Mouse (Mus musculus) embryonic facial prominence, embryonic 14.5 days (tissue): ENCODE data around the gene Coq10b. TPM values are rescaled to one million over a fixed set of nuclear protein-coding genes. Genes with fewer than 3 reads are reported as not detected.
"Not testable (repeated sequence)": the region's sequence is repeated elsewhere in the genome, so short reads cannot be mapped to it uniquely, and the experiment has no call there.

Experiments used
- ATAC-seq: fragments of 200-750 bp; cut with Nextera tagmentation; 2 replicates; pipeline ENCODE4 v1.8.0; 2017; ENCODE audit warnings: low read depth, moderate number of reproducible peaks, moderate TSS enrichment
- DNase-seq: peaks from one replicate; pipeline ENCODE4 v3.0.0-alpha.2; 2015; ENCODE audit warnings: low spot score
- H3K27ac ChIP-seq: fragments of 300-500 bp; sonication (generic); replicated peaks from 2 replicates; pipeline ENCODE4 v1.5.1; 2014; ENCODE audit warnings: low read depth, mild to moderate bottlenecking, low read length, moderate library complexity
- H3K27me3 ChIP-seq: fragments of 300-500 bp; sonication (generic); replicated peaks from 2 replicates; pipeline ENCODE4 v1.6.1; 2014; ENCODE audit warnings: low read length; ENCODE audit not compliant: control insufficient read depth, insufficient read depth
- H3K36me3 ChIP-seq: fragments of 300-500 bp; sonication (generic); 2 replicates; pipeline ENCODE4 v1.6.1; 2014; ENCODE audit warnings: low read length, mixed read lengths; ENCODE audit not compliant: control insufficient read depth, insufficient read depth
- H3K4me1 ChIP-seq: fragments of 300-500 bp; sonication (generic); 2 replicates; pipeline ENCODE4 v1.6.1; 2014; ENCODE audit warnings: antibody characterized with exemption, low read length; ENCODE audit not compliant: control insufficient read depth, insufficient read depth
- H3K4me2 ChIP-seq: fragments of 300-500 bp; sonication (generic); 2 replicates; pipeline ENCODE4 v1.6.1; 2014; ENCODE audit warnings: low read depth, mild to moderate bottlenecking, low read length, moderate library complexity, mixed read lengths
- H3K4me3 ChIP-seq: fragments of 300-500 bp; sonication (generic); 2 replicates; pipeline ENCODE4 v1.5.1; 2014; ENCODE audit warnings: low read depth, mild to moderate bottlenecking, low read length
- H3K9ac ChIP-seq: fragments of 300-500 bp; sonication (generic); 2 replicates; pipeline ENCODE4 v1.6.1; 2014; ENCODE audit warnings: low read depth, mild to moderate bottlenecking, low read length, moderate library complexity, mixed read lengths
- H3K9me3 ChIP-seq: fragments of 300-500 bp; sonication (generic); 2 replicates; pipeline ENCODE4 v1.6.1; 2016; ENCODE audit warnings: low read length; ENCODE audit not compliant: control insufficient read depth
- WGBS: fragments of 180-500 bp; shearing (Covaris S2); extraction: QIAGEN DNeasy Blood & Tissue Kit; methylation state at CpG from one replicate; pipeline ENCODE4 v1.1.7; 2014; 5-methylcytosine and 5-hydroxymethylcytosine counted together
- polyA plus RNA-seq: library from polyadenylated mRNA; unstranded; fragments of >200 nt; fragmentation: Nextera tagmentation; extraction: Ambion mirVana; gene quantifications from 2 replicates; pipeline ENCODE4 v1.2.1, GENCODE M21; 2014

The Coq10b gene
- 20.1 and 22.7 TPM in 2 replicates for polyA plus RNA-seq

DNA sequence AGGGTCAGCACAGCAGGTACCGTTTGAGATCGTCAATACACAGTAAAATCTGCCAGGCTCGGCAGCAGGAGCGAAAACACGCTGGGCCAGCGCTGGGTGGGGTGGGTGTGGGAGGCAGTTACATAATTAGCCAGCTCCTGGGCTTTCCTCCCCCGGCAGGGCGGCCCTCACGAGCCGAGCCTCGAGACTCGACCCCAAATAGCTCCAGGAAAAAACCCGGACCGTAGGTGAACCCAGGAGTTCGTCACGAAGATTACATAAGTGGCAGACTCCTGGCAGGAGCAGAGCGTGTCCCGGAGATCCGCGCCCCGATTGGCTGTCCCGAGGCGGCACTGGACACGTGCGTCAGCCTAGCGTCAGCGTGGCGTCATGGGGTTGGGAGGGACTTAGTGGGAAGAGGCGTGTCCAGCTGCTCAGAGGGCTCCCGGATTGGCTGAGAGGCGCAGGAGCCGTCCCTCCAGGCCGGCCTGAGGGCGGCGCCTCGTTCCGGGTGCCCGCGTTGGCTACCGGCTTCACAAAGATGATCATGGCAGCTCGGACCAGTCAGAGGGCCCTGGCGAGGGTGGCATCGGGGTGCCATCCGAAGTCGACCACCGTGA is at the start of gene Coq10b:
TSS of gene Coq10b (plus strand) at position 416 of the 599 bp plus-strand sequence.
- Histone ChIP-seq H3K4me3 (peak within 1 kb of the TSS; percentile 86), H3K27me3 (no peaks in the 10 kb centered on the region), H3K27ac (peak within 1 kb of the TSS; percentile 81), H3K4me1 (peaks cover 7% of the 10 kb centered on the region), H3K36me3 (peaks cover 15% of the 10 kb centered on the region), H3K9me3 (no peaks in the 10 kb centered on the region), H3K9ac (peak within 1 kb of the TSS; percentile 81), H3K4me2 (peak within 1 kb of the TSS; percentile 73)
- ATAC-seq: peak; percentile 100
- peak; percentile 99 for DNase-seq
- 0% methylated on average over 33 of the region's 46 CpGs for WGBS

GRCm38 (mm10) chr1:55008313-55008712 is 44.3 kb upstream of the Coq10b start:
- H3K27ac ChIP-seq, ATAC-seq, H3K27me3 ChIP-seq, H3K4me1 ChIP-seq, H3K4me3 ChIP-seq, DNase-seq, H3K9ac ChIP-seq, H3K9me3 ChIP-seq, H3K4me2 ChIP-seq: not testable (repeated sequence)
- WGBS: 71% methylated on average over 2 of the region's 2 CpGs
- H3K36me3 ChIP-seq: peaks cover 86% of the 10 kb centered on the region

GRCm38 (mm10) chr1:55012513-55012912 is 40.1 kb upstream of the Coq10b start:
- 63% methylated on average over 3 of the region's 3 CpGs for WGBS
- peaks cover 89% of the 10 kb centered on the region for H3K36me3 ChIP-seq

DNA sequence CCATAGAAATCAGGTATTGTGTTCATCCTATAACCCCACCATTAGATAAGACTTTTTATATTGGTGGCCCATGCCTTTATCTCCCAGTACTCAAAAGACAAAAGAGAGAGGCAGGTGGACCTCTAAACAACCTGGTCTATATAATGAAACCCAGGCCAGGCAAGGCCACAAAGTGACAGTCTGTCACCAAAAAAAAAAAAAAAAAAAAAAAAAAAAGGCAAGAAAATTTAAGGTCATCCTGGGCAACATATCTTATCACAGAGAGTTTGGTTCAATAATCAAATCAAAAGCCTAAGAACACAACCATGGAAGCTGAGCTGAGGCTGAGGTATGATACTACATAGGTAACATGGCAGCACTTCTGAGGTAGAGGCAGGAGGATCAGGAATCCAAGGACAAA is 30.7 kb upstream of the Coq10b start:
- peaks cover 7% of the 10 kb centered on the region; the same call in 1 of the 2 replicates for H3K4me1 ChIP-seq

More at GRCm38 (mm10) chr1:55012513-55012912, 40.1 kb upstream of the Coq10b start:
- H3K4me2 ChIP-seq: no peak overlapping the region
- H3K4me3 ChIP-seq: no peak overlapping the region
- no peak for ATAC-seq
- no peaks in the 10 kb centered on the region for H3K4me1 ChIP-seq
- DNase-seq: no peak
- H3K27me3 ChIP-seq: no peaks in the 10 kb centered on the region
- no peaks in the 10 kb centered on the region for H3K9me3 ChIP-seq
- no peak overlapping the region for H3K27ac ChIP-seq
- H3K9ac ChIP-seq: no peak overlapping the region

GRCm38 (mm10) chr1:55025656-55026430 is 26.7 kb upstream of the Coq10b start:
- H3K9ac ChIP-seq: peak overlapping the region; percentile 93
- no peaks in the 10 kb centered on the region for H3K9me3 ChIP-seq
- 14% methylated on average over 10 of the region's 10 CpGs for WGBS
- no peaks in the 10 kb centered on the region for H3K27me3 ChIP-seq
- DNase-seq (peak; percentile 9), ATAC-seq (no peak)
- H3K4me2 ChIP-seq: peak overlapping the region; percentile 92
- H3K4me1 ChIP-seq: peaks cover 7% of the 10 kb centered on the region; the same call in 1 of the 2 replicates
- H3K36me3 ChIP-seq: peaks cover 7% of the 10 kb centered on the region; the same call in 1 of the 2 replicates
- peak overlapping the region; percentile 66 for H3K4me3 ChIP-seq
- peak overlapping the region; percentile 94 for H3K27ac ChIP-seq

More for the DNA sequence above, 30.7 kb upstream of the Coq10b start:
- Histone ChIP-seq H3K27ac (no peak overlapping the region), H3K4me3 (no peak overlapping the region), H3K27me3 (no peaks in the 10 kb centered on the region), H3K9me3 (no peaks in the 10 kb centered on the region), H3K36me3 (peaks cover 29% of the 10 kb centered on the region), H3K9ac (no peak overlapping the region), H3K4me2 (no peak overlapping the region)
- DNase-seq (no peak), ATAC-seq (no peak)

DNA sequence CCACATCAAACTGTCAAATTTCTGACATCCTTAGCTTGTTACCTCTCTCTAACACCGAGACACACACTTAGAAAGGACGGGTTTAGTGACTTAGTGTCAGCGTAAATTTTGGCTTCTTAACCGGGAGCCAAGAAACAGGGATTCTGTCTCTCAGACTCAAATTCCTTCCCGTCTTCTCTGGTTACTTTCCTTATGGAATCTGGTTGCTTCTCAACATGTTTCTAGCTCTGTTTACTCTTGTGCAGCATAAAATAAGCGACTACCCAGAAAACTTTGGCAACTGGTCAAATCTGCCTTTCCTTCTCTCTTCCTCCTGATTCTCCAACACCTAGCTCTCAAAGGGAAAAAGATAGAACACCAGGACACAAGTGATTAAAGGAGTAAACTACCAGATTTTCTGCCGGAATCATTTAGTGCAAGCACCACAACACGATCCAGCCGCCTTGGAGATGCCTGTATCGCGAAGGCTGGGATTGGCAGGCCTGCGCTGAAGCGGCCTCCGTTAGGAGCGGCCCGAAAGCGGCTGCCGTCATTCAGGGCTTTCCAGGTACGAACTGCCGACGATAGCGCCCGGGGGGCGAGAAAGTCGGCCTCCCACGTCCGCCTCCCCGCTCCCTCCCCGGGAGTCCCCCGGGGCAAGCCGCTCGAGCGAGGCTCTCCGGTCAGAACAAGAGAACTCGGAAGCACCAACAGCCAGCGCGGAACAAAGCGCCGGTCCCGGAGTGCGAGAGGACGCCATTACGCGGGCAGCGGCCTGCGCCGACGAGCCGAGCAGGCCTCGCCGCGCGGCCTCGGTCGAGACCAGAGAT is 25.9 kb upstream of the Coq10b start:
- H3K4me1 ChIP-seq: peaks cover 7% of the 10 kb centered on the region; the same call in 1 of the 2 replicates
- DNase-seq (peak; percentile 31), ATAC-seq (peak; percentile 69)
- H3K9me3 ChIP-seq: no peaks in the 10 kb centered on the region
- peak overlapping the region; percentile 94 for H3K27ac ChIP-seq
- H3K4me3 ChIP-seq: peak overlapping the region; percentile 66
- peaks cover 7% of the 10 kb centered on the region; the same call in 1 of the 2 replicates for H3K36me3 ChIP-seq
- no peaks in the 10 kb centered on the region for H3K27me3 ChIP-seq
- H3K4me2 ChIP-seq: peak overlapping the region; percentile 92
- WGBS: under 1% methylated on average over 35 of the region's 55 CpGs
- H3K9ac ChIP-seq: peak overlapping the region; percentile 93

- peak; percentile 98 for DNase-seq
- H3K9me3 ChIP-seq: no peaks in the 10 kb centered on the region
- peak within 1 kb of the TSS; percentile 93 for H3K9ac ChIP-seq
- peaks cover 7% of the 10 kb centered on the region; the same call in 1 of the 2 replicates for H3K4me1 ChIP-seq
- H3K36me3 ChIP-seq: peaks cover 7% of the 10 kb centered on the region; the same call in 1 of the 2 replicates
- 2% methylated on average over 38 of the region's 46 CpGs for WGBS
- peak within 1 kb of the TSS; percentile 92 for H3K4me2 ChIP-seq
- H3K4me3 ChIP-seq: peak within 1 kb of the TSS; percentile 66
- H3K27ac ChIP-seq: peak within 1 kb of the TSS; percentile 94
- no peaks in the 10 kb centered on the region for H3K27me3 ChIP-seq
- ATAC-seq: peak; percentile 99
These were observed 25.2 kb upstream of the Coq10b start, which contains the start of gene Sf3b1 for GRCm38 (mm10) chr1:55027253-55027801. Gene Sf3b1, minus strand, starts transcription at chr1:55027481.

DNA sequence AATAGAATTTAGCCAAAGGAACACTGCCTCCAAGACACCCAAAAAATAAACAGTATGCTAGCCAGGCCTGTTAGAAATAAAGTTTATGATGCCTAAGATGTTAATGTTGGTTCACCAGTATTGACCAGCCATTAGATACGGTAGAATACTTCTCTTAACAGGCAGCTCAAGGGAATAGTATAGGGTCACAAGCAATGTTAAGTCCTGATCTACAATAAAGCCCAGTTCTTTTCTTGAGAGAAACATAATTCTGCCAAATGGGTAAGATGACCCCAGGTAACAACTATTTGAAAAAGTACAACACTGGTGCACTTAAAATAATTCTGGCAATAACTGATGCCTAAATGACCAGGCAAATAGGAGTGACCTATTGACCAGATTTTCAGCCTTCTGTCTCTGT is 24.6 kb upstream of the Coq10b start:
- Histone ChIP-seq H3K27ac (no peak overlapping the region; the same call in 1 of the 2 replicates), H3K36me3 (peaks cover 7% of the 10 kb centered on the region; the same call in 1 of the 2 replicates), H3K4me2 (peak overlapping the region; percentile 92), H3K9me3 (no peaks in the 10 kb centered on the region), H3K4me3 (peak overlapping the region; percentile 66), H3K4me1 (peaks cover 7% of the 10 kb centered on the region; the same call in 1 of the 2 replicates), H3K9ac (peak overlapping the region; percentile 93), H3K27me3 (no peaks in the 10 kb centered on the region)
- ATAC-seq: no peak
- DNase-seq: no peak
- 89% methylated on average over 1 of the region's 1 CpGs for WGBS
